Mouse (Mus musculus) left cerebral cortex, adult 2 months (tissue): ENCODE measurements around the gene Baz2a. TPM values are rescaled to one million over a fixed set of nuclear protein-coding genes. Genes with fewer than 3 reads are reported as not detected.
"Not testable (repeated sequence)": the region's sequence is repeated elsewhere in the genome, so short reads cannot be mapped to it uniquely, and the experiment has no call there.

ENCODE experiments used
- DNase-seq, 2 experiments: peaks; one replicate each; pipeline ENCODE4 v3.0.0; 2021 to 2022; ENCODE audit warnings: low spot score in 2 of 2, mixed read lengths in 1 of 2; ENCODE audit errors: extremely low spot score in 1 of 2
- H3K27ac ChIP-seq: fragments of 200-600 bp; 2 replicates; pipeline ENCODE4 v1.8.1; 2022
- H3K4me3 ChIP-seq: fragments of 200-600 bp; 2 replicates; pipeline ENCODE4 v1.8.1; 2022
- CTCF ChIP-seq: fragments of 200-600 bp; IDR thresholded peaks from 2 replicates; pipeline ENCODE4 v1.8.1; 2022; ENCODE audit warnings: antibody characterized with exemption, mild to moderate bottlenecking, moderate library complexity
- intact Hi-C: fragments of 180-260 bp; cut with DNase I; formaldehyde crosslinking; loops from one replicate; pipeline ENCODE4 v1.15.1; 2025
- total RNA-seq, 2 experiments: library from RNA; stranded (reverse); gene quantifications; 2 replicates each; pipeline ENCODE4 v1.2.3; 2021

Baz2a gene
- total RNA-seq, 2 experiments from 2014 or later: 42.2 to 45.1 TPM

- H3K27ac ChIP-seq: peak within 1 kb of the TSS; percentile 99
- no peak for TF ChIP-seq CTCF
- DNase-seq: peak; percentile 97 to 99
- peak within 1 kb of the TSS; percentile 85 for H3K4me3 ChIP-seq
- intact Hi-C loops: loop anchor here (2.0 kb wide), 1 partner anchor 48 kb away; the partner anchor contains the start of gene Naca
Observed at GRCm38 (mm10) chr10:128082880-128083421, 8.4 kb upstream of the Baz2a start, which contains the start of gene Atp5b. TSS of gene Atp5b (plus strand) at chr10:128083273.

- H3K27ac ChIP-seq: peak overlapping the region; percentile 99
- H3K4me3 ChIP-seq: peak overlapping the region; percentile 85
- DNase-seq: peak in 1 of 2 experiments; percentile 34
- intact Hi-C loops: loop anchor here (2.0 kb wide), 1 partner anchor 49 kb away; the partner anchor contains the start of gene Naca
- no peak for TF ChIP-seq CTCF
Observed at GRCm38 (mm10) chr10:128083688-128084087, 7.7 kb upstream of the Baz2a start.

GRCm38 (mm10) chr10:128084160-128084559 lies 7.2 kb upstream of the Baz2a start:
- Histone ChIP-seq H3K27ac (peak overlapping the region; percentile 99), H3K4me3 (peak overlapping the region; percentile 85)
- no peak for TF ChIP-seq CTCF
- intact Hi-C loops: no loop called here
- no peak for DNase-seq

- DNase-seq: no peak
- TF ChIP-seq CTCF: peak; percentile 52
- intact Hi-C loops: no loop called here
- no peak overlapping the region for H3K27ac ChIP-seq
- no peak overlapping the region for H3K4me3 ChIP-seq
Observed at GRCm38 (mm10) chr10:128086391-128086790, 5.0 kb upstream of the Baz2a start.

GRCm38 (mm10) chr10:128087216-128087615 lies 4.2 kb upstream of the Baz2a start:
- intact Hi-C loops: not testable (repeated sequence)

GRCm38 (mm10) chr10:128088181-128088580 lies 3.2 kb upstream of the Baz2a start:
- Histone ChIP-seq H3K4me3 (no peak overlapping the region), H3K27ac (no peak overlapping the region)
- no peak for DNase-seq
- no peak for TF ChIP-seq CTCF
- intact Hi-C loops: no loop called here

More at GRCm38 (mm10) chr10:128087216-128087615, 4.2 kb upstream of the Baz2a start:
- H3K27ac ChIP-seq, DNase-seq, H3K4me3 ChIP-seq: not testable (repeated sequence)

- DNase-seq: no peak
- no peak for TF ChIP-seq CTCF
- Histone ChIP-seq H3K4me3 (no peak overlapping the region), H3K27ac (no peak overlapping the region)
- intact Hi-C loops: loop anchor here (2.0 to 5.0 kb wide), 2 partner anchors 99 to 182 kb away; partner anchors contain the start of gene Stat2
Observed at GRCm38 (mm10) chr10:128089842-128090241, 1.5 kb upstream of the Baz2a start.

- peak; percentile 73 for TF ChIP-seq CTCF
- DNase-seq: peak; percentile 80 to 84
- Histone ChIP-seq H3K4me3 (peak overlapping the region; percentile 87), H3K27ac (peak overlapping the region; percentile 45)
- intact Hi-C loops: loop anchor here (2.0 to 5.0 kb wide), 2 partner anchors 98 to 181 kb away; partner anchors contain the start of gene Stat2
Observed at GRCm38 (mm10) chr10:128090651-128091563, 470 bp upstream of the Baz2a start.

GRCm38 (mm10) chr10:128092506-128093495 lies 1.4 kb downstream of the Baz2a start:
- Histone ChIP-seq H3K4me3 (peak overlapping the region; percentile 87), H3K27ac (peak overlapping the region; percentile 97)
- TF ChIP-seq CTCF: peak; percentile 54
- DNase-seq: peak; percentile 71 to 75
- intact Hi-C loops: loop anchor here (5.0 kb wide), 1 partner anchor 180 kb away; the partner anchor contains the start of gene Stat2

- Histone ChIP-seq H3K4me3 (peak overlapping the region; percentile 87), H3K27ac (peak overlapping the region; percentile 97)
- no peak for TF ChIP-seq CTCF
- no peak for DNase-seq
- intact Hi-C loops: loop anchor here (5.0 kb wide), 1 partner anchor 179 kb away; the partner anchor contains the start of gene Stat2
Observed at GRCm38 (mm10) chr10:128093496-128094294, 2.3 kb downstream of the Baz2a start.
